Mouse (Mus musculus): ENCODE measurements around the gene Rimkla. TPM values are rescaled to one million over a fixed set of nuclear protein-coding genes. Genes with fewer than 3 reads are reported as not detected.
"Not testable (repeated sequence)": the region's sequence is repeated elsewhere in the genome, so short reads cannot be mapped to it uniquely, and the experiment has no call there.

Gene Rimkla
- polyA plus RNA-seq (2015; fragmentation: Nextera tagmentation; extraction: Ambion mirVana), result 19.1 and 20.3 TPM in 2 replicates

DNA sequence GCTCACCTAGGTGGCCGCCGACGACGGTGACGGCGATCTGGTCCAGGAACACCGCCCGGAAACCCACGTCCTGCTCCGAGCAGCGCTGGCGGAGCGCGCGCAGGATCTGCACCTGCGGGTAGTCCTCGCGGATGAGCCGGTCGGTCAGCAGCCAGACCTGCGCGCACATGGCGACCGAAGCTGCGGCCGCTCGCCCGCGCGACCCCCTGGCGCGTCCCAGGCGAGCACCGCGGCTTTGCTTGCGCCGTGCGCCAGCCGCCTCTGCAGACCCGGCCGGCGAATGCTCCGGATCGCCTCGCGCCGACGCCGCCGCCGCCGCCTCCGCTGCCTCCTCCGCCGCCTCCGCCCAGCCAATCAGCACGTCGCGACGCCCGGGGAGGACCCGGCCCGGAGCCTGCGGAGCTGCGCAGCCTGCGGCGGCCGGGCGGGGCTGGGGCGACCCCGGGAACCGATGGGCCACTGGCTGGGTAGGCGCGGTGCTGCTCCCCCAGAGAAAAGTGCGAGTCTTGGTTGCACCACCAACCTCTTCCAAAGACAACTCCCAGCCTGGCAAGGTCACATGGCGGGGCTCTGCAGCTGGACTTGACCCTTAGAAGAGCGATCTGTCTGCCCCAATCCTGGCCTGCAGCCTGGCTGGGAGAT lies at the start of gene Rimkla:
Gene Rimkla (minus strand): TSS at position 338 of the 642 bp plus-strand sequence.
- H3K4me2 ChIP-seq (replicated peaks), result peak within 1 kb of the TSS; percentile 74
- H3K27ac ChIP-seq (replicated peaks), result peak within 1 kb of the TSS; percentile 68
- no peaks in the 10 kb centered on the region for H3K27me3 ChIP-seq
- H3K36me3 ChIP-seq, result no peaks in the 10 kb centered on the region
- H3K4me1 ChIP-seq, result peaks cover 11% of the 10 kb centered on the region
- ATAC-seq (replicated peaks), result peak; percentile 95
- WGBS, result under 1% methylated on average over 77 of the region's 77 CpGs
- H3K4me3 ChIP-seq, result peak within 1 kb of the TSS; percentile 54
- H3K9ac ChIP-seq (replicated peaks), result peak within 1 kb of the TSS; percentile 66
- H3K9me3 ChIP-seq, result no peaks in the 10 kb centered on the region

DNA sequence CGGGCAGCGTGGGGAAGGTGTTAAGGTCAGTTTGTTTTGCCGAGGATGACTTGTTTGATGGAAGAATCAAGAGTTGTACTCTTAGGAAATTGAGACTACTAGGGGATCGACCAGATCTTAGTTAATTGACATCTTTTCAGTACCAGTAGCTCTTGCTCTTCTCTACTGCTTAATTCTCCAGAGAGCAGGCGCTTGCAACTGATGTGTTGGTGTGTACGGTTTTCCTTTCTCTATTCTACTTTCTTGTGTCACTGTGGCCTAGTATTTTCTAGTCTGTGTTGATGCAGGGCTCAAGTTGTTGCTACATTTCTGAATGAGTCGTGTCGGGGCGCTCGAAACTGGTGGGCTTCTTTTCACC lies 48.1 kb upstream of the Rimkla start:
- ATAC-seq (replicated peaks), result no peak
- Histone ChIP-seq H3K4me2 (replicated peaks) (peak overlapping the region; percentile 60), H3K4me1 (peaks cover 25% of the 10 kb centered on the region), H3K27ac (replicated peaks) (peak overlapping the region; percentile 95), H3K27me3 (no peaks in the 10 kb centered on the region), H3K9me3 (no peaks in the 10 kb centered on the region), H3K9ac (replicated peaks) (peak overlapping the region; percentile 76), H3K4me3 (peak overlapping the region; percentile 85), H3K36me3 (no peaks in the 10 kb centered on the region)
- 3% methylated on average over 10 of the region's 10 CpGs for WGBS

DNA sequence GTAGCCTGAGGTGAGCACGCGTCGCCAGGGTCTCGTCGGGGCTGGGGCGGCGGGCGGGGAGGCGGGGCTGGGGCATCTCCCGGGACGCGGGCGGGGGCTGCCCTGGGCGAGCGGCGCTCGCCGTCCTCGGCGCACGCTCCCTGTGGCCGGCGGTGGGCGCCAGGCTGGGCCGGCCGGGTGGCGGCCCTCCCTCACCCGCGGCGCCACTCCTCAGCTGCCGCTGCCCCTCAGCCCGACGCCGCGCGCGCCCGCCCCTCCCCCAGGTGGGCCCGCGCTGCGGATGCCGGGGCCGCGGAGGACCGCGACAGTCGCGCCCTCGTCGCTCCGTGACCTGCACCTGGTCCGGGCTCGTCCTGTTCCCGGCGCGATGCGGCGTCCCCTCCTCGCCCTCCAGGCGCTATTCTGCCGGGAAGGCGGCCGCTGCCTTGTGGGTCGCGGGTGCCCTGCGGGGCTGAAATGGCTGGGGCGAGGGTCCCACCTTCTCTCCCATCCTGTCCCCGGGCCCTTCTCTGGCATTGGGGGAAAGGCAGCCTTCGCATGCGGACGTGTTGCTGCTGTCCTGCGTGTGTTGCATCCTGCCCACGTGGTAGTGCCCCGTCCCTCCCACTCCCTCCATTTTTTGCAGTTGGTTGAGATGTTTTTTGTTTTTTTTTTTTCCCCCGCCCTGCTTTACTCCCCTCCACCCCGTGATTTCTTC lies 47.6 kb upstream of the Rimkla start:
- H3K27ac ChIP-seq (replicated peaks), result peak overlapping the region; percentile 95
- H3K27me3 ChIP-seq, result no peaks in the 10 kb centered on the region
- peaks cover 25% of the 10 kb centered on the region for H3K4me1 ChIP-seq
- peak overlapping the region; percentile 85 for H3K4me3 ChIP-seq
- peak; percentile 54 for ATAC-seq (replicated peaks)
- peak overlapping the region; percentile 60 for H3K4me2 ChIP-seq (replicated peaks)
- H3K36me3 ChIP-seq, result no peaks in the 10 kb centered on the region
- peak overlapping the region; percentile 76 for H3K9ac ChIP-seq (replicated peaks)
- WGBS, result under 1% methylated on average over 59 of the region's 76 CpGs
- no peaks in the 10 kb centered on the region for H3K9me3 ChIP-seq

DNA sequence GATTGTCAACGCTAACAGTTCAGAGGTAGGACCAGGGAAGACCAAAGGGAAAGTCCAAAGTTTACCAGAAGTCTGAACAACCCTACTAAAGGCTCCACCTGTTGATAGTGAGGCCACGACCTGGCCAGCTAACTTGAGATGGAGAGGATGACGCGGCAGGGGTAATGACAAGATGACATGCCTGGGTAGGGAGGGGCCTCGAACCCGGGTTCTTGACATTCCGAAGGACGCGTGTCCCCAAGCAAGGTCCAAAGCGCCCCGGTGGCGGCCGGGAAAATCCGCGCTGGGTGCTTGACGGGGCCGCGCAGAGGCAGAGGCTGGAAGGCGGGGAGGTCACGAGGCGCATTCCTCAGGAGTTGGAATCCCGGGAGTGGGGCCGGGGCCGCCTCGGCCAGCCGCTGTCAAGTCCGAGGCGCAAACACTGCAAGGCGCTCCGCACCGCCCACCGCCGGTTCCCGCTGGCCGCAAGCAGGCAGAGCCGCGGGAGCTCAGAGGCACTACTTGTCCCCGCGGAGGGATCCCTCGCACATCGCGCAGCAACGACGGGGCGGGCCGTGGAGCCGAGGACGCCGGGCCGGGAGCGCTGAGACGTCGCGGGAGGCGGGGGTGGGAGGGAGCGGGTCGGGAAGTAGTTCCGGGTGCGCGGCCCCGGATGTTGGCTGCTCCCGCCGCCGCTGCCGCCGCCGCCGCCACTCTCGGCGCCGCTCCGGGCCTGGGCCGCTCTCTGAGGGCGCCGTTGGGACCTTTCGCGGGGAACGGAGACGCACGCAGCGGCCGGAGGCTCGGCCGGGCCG lies 46.8 kb upstream of the Rimkla start, which contains the start of gene Frg2f1:
Gene Frg2f1 (minus strand): TSS at position 499 of the 794 bp plus-strand sequence.
- H3K9me3 ChIP-seq, result no peaks in the 10 kb centered on the region
- peak within 1 kb of the TSS; percentile 60 for H3K4me2 ChIP-seq (replicated peaks)
- H3K27me3 ChIP-seq, result no peaks in the 10 kb centered on the region
- H3K4me3 ChIP-seq, result peak within 1 kb of the TSS; percentile 85
- under 1% methylated on average over 77 of the region's 85 CpGs for WGBS
- ATAC-seq (replicated peaks), result peak; percentile 95
- peak within 1 kb of the TSS; percentile 95 for H3K27ac ChIP-seq (replicated peaks)
- peak within 1 kb of the TSS; percentile 76 for H3K9ac ChIP-seq (replicated peaks)
- H3K4me1 ChIP-seq, result peaks cover 25% of the 10 kb centered on the region
- no peaks in the 10 kb centered on the region for H3K36me3 ChIP-seq

DNA sequence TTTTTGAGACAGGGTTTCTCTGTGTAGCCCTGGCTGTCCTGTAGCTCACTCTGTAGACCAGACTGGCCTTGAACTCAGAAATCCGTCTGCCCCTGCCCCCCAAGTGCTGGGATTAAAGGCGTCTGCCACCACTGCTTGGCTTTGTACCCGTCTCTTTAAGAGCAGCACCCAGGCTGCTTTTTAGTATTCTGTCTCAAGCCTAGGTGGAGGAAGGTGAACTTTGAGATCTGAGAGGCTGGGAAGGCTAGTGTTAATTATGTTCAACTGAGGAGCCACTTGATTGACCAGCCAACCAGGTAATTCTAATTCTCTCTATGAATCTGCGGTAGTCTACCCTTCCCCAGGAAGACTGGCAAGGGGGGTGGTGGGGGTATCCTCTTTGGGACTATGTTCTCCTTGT lies 45.0 kb upstream of the Rimkla start:
- Histone ChIP-seq H3K9me3 (no peaks in the 10 kb centered on the region), H3K36me3 (no peaks in the 10 kb centered on the region), H3K4me1 (peaks cover 25% of the 10 kb centered on the region), H3K4me3 (no peak overlapping the region), H3K27ac (replicated peaks) (no peak overlapping the region), H3K9ac (replicated peaks) (no peak overlapping the region), H3K4me2 (replicated peaks) (no peak overlapping the region), H3K27me3 (no peaks in the 10 kb centered on the region)
- WGBS, result 77% methylated on average over 4 of the region's 4 CpGs
- ATAC-seq (replicated peaks), result no peak

DNA sequence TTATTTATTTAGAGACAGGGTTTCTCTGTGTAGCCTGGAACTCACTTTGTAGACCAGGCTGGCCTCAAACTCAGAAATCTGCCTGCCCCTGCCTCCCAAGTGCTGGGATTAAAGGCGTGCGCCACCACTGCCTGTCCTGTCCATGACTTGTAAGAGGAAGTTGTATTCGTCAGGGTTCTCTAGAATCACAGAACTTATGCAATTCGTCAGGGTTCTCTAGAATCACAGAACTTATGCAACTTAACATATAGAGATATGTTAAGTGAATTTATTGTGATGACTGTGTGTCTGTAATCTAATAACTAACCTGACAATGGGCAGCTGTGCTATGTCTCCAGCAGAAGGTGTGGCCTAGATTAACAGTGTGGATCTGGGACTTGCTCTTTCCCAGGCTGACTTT lies 44.2 kb upstream of the Rimkla start, which contains the start of gene Foxj3:
Gene Foxj3 (plus strand): TSS at position 390 of the 400 bp plus-strand sequence.
- not testable (repeated sequence) for H3K9me3 ChIP-seq; H3K4me2 ChIP-seq (replicated peaks); H3K27me3 ChIP-seq; ATAC-seq (replicated peaks); H3K9ac ChIP-seq (replicated peaks); H3K4me3 ChIP-seq; H3K36me3 ChIP-seq; H3K27ac ChIP-seq (replicated peaks)
- 90% methylated on average over 4 of the region's 4 CpGs for WGBS
- peaks cover 20% of the 10 kb centered on the region for H3K4me1 ChIP-seq

DNA sequence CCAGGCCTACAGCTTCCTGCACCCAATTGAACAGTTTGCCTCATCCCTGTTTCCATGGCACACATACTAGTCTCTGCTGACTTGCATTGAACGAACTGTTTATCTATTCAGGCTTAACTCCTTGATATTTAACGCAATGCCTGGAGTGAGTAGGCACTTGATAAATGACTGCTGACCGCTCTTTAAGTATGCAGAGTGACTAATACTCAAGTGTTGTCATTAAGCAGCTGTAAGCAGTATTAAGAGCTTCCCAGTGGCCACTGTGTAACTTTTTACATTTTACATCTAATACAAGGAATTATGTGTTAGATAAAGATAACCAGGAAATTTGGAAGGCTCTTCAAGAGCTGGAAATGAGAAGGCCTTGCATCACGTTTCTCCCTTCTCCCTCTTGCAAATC lies 42.7 kb upstream of the Rimkla start:
- no peaks in the 10 kb centered on the region for H3K36me3 ChIP-seq
- WGBS, result 58% methylated on average over 4 of the region's 4 CpGs

DNA sequence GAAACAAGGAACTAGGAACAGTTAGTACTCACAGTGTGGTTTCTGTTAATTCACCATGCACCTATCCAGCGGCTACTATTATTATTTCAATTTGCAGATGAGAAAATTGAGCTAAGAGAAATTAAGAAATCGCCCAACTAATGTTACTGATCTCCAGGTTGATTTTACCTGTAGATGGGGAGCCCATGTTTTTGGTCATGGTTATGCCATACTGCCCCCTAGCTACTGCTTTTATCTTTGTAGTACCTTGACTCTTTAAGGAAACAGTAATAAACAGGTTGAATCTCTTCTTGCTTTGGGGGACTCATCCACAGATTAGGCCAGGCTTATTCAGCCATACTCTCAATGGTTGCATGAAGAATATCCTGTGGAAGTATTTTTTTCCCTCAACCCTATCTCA lies 39.4 kb upstream of the Rimkla start:
- ATAC-seq (replicated peaks), result no peak
- WGBS, result 67% methylated on average over 2 of the region's 2 CpGs
- no peak overlapping the region for H3K9ac ChIP-seq (replicated peaks)

More for the DNA sequence above, 42.7 kb upstream of the Rimkla start:
- no peak overlapping the region for H3K9ac ChIP-seq (replicated peaks)
- H3K9me3 ChIP-seq, result no peaks in the 10 kb centered on the region
- no peak overlapping the region for H3K27ac ChIP-seq (replicated peaks)
- H3K4me3 ChIP-seq, result no peak overlapping the region
- H3K27me3 ChIP-seq, result no peaks in the 10 kb centered on the region
- ATAC-seq (replicated peaks), result no peak
- H3K4me2 ChIP-seq (replicated peaks), result no peak overlapping the region
- peaks cover 9% of the 10 kb centered on the region for H3K4me1 ChIP-seq

DNA sequence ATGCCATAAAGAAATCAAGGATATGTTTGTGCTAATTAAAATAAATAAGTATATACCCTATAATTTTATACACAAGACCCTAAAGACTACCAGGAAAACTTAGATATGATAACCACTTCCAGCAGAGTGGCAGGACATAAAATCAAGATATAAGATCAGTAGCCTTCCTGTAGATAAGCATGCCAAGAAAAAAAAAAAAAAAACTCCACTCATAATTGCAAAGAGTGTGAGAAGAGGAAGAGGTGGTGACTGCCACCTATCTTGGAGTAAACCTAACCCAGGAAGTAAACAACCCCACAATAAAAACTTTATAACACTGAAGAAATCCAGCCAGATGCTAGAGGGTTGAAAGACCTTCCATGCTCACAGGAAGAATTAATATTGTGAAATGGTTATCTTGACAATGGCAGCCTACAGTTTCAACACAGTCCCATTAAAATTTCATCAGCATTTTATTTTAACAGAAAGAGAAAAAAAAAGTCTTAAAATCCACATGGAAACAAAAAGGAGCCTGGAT lies 34.0 kb upstream of the Rimkla start:
- Histone ChIP-seq H3K9ac (replicated peaks) (no peak overlapping the region), H3K36me3 (no peaks in the 10 kb centered on the region), H3K9me3 (no peaks in the 10 kb centered on the region), H3K27me3 (no peaks in the 10 kb centered on the region), H3K4me1 (peaks cover 11% of the 10 kb centered on the region; the same call in 1 of the 2 replicates), H3K27ac (replicated peaks) (no peak overlapping the region), H3K4me3 (no peak overlapping the region), H3K4me2 (replicated peaks) (no peak overlapping the region)
- ATAC-seq (replicated peaks), result no peak

More for the DNA sequence above, 39.4 kb upstream of the Rimkla start:
- no peaks in the 10 kb centered on the region for H3K36me3 ChIP-seq
- no peaks in the 10 kb centered on the region for H3K9me3 ChIP-seq
- no peaks in the 10 kb centered on the region for H3K4me1 ChIP-seq
- H3K4me3 ChIP-seq, result no peak overlapping the region
- no peak overlapping the region for H3K27ac ChIP-seq (replicated peaks)
- no peaks in the 10 kb centered on the region for H3K27me3 ChIP-seq
- no peak overlapping the region for H3K4me2 ChIP-seq (replicated peaks)

DNA sequence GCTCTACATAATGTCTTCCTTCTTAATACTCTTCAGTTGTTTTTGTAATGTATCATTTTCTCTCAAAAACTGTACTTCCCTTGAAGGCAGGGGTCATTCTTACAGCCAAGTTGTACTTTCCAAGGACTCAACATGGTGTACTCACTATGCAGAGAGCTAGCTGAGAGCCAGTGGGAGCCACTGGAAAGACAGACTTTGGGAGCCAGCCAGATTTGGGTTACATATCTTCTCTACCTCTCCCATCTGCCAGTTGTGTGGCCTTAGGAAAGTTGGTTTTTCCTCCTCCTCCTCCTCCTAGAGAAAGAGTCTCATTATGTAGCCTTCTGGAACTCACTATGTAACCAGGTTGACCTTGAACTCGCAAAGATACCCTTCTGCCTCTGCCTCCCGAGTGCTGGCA lies 32.0 kb upstream of the Rimkla start:
- H3K4me1 ChIP-seq, result peaks cover 11% of the 10 kb centered on the region; the same call in 1 of the 2 replicates
- H3K9me3 ChIP-seq, result no peaks in the 10 kb centered on the region
- WGBS, result 96% methylated on average over 2 of the region's 2 CpGs
- H3K9ac ChIP-seq (replicated peaks), result no peak overlapping the region
- H3K36me3 ChIP-seq, result no peaks in the 10 kb centered on the region
- ATAC-seq (replicated peaks), result no peak
- peak overlapping the region; percentile 71 for H3K27ac ChIP-seq (replicated peaks)
- no peak overlapping the region for H3K4me2 ChIP-seq (replicated peaks)
- no peak overlapping the region for H3K4me3 ChIP-seq
- no peaks in the 10 kb centered on the region for H3K27me3 ChIP-seq

DNA sequence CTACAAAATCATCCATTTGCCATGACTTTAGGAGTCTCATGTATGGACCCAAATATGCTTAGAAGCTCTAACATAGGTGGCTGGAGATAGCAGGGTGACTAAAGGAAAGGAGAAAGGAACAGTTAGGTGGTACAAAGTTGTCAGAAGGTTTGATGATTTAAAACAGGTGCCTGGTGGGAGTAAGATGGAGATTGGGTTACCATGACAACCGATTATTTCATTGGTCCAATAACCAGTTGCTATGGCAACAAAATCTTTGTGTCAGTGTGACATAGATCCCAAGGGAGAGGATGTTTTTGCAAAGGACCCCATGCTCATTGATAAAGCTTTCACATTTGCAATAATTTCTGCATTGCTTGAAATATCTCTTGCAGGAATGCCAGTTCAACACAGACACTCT lies 31.6 kb upstream of the Rimkla start:
- H3K4me3 ChIP-seq, result no peak overlapping the region
- ATAC-seq (replicated peaks), result peak; percentile 57; the same call in 1 of the 2 replicates
- 89% methylated on average over 1 of the region's 1 CpGs for WGBS
- H3K9me3 ChIP-seq, result no peaks in the 10 kb centered on the region
- peak overlapping the region; percentile 71 for H3K27ac ChIP-seq (replicated peaks)
- no peak overlapping the region for H3K9ac ChIP-seq (replicated peaks)
- H3K36me3 ChIP-seq, result no peaks in the 10 kb centered on the region
- no peak overlapping the region for H3K4me2 ChIP-seq (replicated peaks)
- no peaks in the 10 kb centered on the region for H3K27me3 ChIP-seq
- peaks cover 11% of the 10 kb centered on the region; the same call in 1 of the 2 replicates for H3K4me1 ChIP-seq

DNA sequence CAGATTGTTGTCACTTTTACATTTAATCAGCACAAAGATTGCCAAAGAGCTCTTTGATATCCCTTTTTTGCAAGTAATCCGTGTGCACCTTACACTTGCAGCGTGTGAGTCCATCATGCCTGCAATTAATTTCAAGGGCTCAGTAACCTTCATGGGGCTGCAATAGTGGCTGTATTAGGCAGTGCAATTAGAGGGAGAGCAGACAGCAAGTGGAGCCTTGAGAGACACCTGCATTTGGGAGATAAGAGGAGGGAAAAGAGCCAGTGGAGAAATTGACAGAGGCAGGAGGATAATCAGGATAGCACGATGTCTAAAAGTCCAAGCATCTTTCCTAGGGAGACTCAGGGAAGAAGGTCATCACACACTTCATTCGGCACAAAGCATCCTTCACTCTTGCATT lies 31.1 kb upstream of the Rimkla start:
- H3K4me3 ChIP-seq, result no peak overlapping the region
- H3K27ac ChIP-seq (replicated peaks), result peak overlapping the region; percentile 71
- H3K9ac ChIP-seq (replicated peaks), result no peak overlapping the region
- H3K4me2 ChIP-seq (replicated peaks), result no peak overlapping the region
- no peaks in the 10 kb centered on the region for H3K9me3 ChIP-seq
- H3K27me3 ChIP-seq, result no peaks in the 10 kb centered on the region
- ATAC-seq (replicated peaks), result no peak
- H3K4me1 ChIP-seq, result peaks cover 11% of the 10 kb centered on the region; the same call in 1 of the 2 replicates
- 68% methylated on average over 4 of the region's 4 CpGs for WGBS
- H3K36me3 ChIP-seq, result no peaks in the 10 kb centered on the region
